Mouse (Mus musculus) hindbrain, embryonic 10.5 days (tissue): ENCODE data around the gene Gm10375. TPM values are rescaled to one million over a fixed set of nuclear protein-coding genes. Genes with fewer than 3 reads are reported as not detected.
"Not testable (repeated sequence)": the region's sequence is repeated elsewhere in the genome, so short reads cannot be mapped to it uniquely, and the experiment has no call there.

Source experiments
- DNase-seq: peaks from one replicate; pipeline ENCODE4 v3.0.0-alpha.2; 2017; ENCODE audit warnings: low spot score
- H3K27ac ChIP-seq: fragments of 300-500 bp; sonication (generic); 2 replicates; pipeline ENCODE4 v1.5.1; 2016; ENCODE audit warnings: mild to moderate bottlenecking, moderate library complexity
- H3K27me3 ChIP-seq: fragments of 300-500 bp; sonication (generic); 2 replicates; pipeline ENCODE4 v1.6.1; 2016; ENCODE audit warnings: mild to moderate bottlenecking; ENCODE audit not compliant: poor library complexity, insufficient read depth, severe bottlenecking
- H3K36me3 ChIP-seq: fragments of 300-500 bp; sonication (generic); 2 replicates; pipeline ENCODE4 v1.6.1; 2016; ENCODE audit warnings: mild to moderate bottlenecking, moderate library complexity
- H3K4me1 ChIP-seq: fragments of 300-500 bp; sonication (generic); replicated peaks from 2 replicates; pipeline ENCODE4 v1.6.1; 2016; ENCODE audit warnings: mild to moderate bottlenecking
- H3K4me3 ChIP-seq: fragments of 300-500 bp; sonication (generic); 2 replicates; pipeline ENCODE4 v1.5.1; 2016; ENCODE audit warnings: mild to moderate bottlenecking, moderate library complexity
- H3K9me3 ChIP-seq: fragments of 300-500 bp; sonication (generic); 2 replicates; pipeline ENCODE4 v1.6.1; 2016; ENCODE audit warnings: mild to moderate bottlenecking, moderate library complexity
- WGBS: fragments of 180-500 bp; shearing (Covaris S2); methylation state at CpG from one replicate; pipeline ENCODE4 v1.1.7; 2016; 5-methylcytosine and 5-hydroxymethylcytosine counted together
- polyA plus RNA-seq: library from polyadenylated mRNA; unstranded; fragments of >200 nt; fragmentation: Nextera tagmentation; extraction: Ambion mirVana; gene quantifications from 2 replicates; pipeline ENCODE4 v1.2.1, GENCODE M21; 2016

The Gm10375 gene
- polyA plus RNA-seq: not detected in 2 replicates

DNA sequence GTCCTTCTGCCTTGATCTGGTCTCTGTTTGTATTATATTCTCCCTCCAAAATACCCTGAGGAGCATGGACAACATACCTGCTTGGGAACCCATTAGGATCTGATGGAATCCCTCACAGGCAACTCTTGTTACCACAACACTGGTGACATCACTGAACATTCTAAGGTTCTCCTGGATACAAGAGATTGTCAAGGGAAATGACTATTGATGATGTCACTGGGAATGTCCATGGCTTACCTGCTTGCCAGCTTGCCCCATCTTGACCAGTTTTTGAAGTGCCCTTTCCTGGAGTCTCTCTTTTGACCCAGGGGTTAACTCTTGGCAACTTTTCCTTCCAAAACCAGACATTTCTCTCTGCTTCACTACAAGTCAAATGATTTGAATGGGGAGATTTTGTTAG lies at the start of gene Gm10375:
TSS of gene Gm10375 (minus strand) at position 101 of the 400 bp plus-strand sequence.
- not testable (repeated sequence) for H3K27ac ChIP-seq, H3K27me3 ChIP-seq, H3K4me3 ChIP-seq, DNase-seq, H3K9me3 ChIP-seq, H3K4me1 ChIP-seq, H3K36me3 ChIP-seq

DNA sequence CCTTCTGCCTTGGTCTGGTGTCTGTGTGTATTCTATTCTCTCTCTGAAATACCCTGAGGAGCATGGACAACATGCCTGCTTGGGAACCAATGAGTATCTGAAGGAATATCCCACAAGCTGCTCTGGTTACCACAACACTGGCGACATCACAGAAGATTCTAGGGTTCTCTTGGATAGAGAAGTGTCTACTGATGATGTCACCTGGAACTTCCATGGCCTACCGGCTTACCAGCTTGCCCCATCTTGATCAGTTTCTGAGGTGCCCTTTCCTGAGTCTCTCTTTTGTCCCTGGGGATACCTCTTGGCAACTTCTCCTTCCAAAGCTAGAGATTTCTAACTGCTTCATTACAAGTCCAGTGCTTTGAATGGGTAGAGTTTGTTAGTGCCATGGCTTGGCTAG lies 28.8 kb downstream of the Gm10375 start, which contains the start of gene Gm17654:
TSS of gene Gm17654 (minus strand) at position 101 of the 400 bp plus-strand sequence.
- DNase-seq, H3K27ac ChIP-seq, H3K36me3 ChIP-seq, H3K4me3 ChIP-seq, H3K9me3 ChIP-seq, H3K4me1 ChIP-seq, H3K27me3 ChIP-seq: not testable (repeated sequence)
- 86% methylated on average over 1 of the region's 2 CpGs for WGBS

GRCm38 (mm10) chr14:43577969-43578368 lies 29.8 kb downstream of the Gm10375 start:
- H3K27ac ChIP-seq, H3K27me3 ChIP-seq, H3K9me3 ChIP-seq, H3K4me3 ChIP-seq, H3K4me1 ChIP-seq, DNase-seq, H3K36me3 ChIP-seq: not testable (repeated sequence)
- 84% methylated on average over 4 of the region's 4 CpGs for WGBS

Other genes with a start within 250 kb of the Gm10375 start
- not detected in 2 replicates for gene Gm8138, start 191.7 kb downstream of the Gm10375 start, polyA plus RNA-seq
- not detected in 2 replicates for gene Gm5799, start 64.4 kb downstream of the Gm10375 start, polyA plus RNA-seq
- gene Gm17654, start 28.9 kb downstream of the Gm10375 start, polyA plus RNA-seq: not detected in 2 replicates
- not detected in 2 replicates for gene Gm8165, start 69.2 kb upstream of the Gm10375 start, polyA plus RNA-seq
- 0.98 and 1.2 TPM in 2 replicates for gene Gm7324, start 89.8 kb upstream of the Gm10375 start, polyA plus RNA-seq
- not detected in 2 replicates for gene Gm16506, start 119.5 kb upstream of the Gm10375 start, polyA plus RNA-seq
- gene Gm6526, start 139.9 kb upstream of the Gm10375 start, polyA plus RNA-seq: not detected in 2 replicates
- gene Gm8180, start 176.7 kb upstream of the Gm10375 start, polyA plus RNA-seq: not detected in 2 replicates